Mouse (Mus musculus) stomach, embryonic 14.5 days (tissue): ENCODE measurements around the gene Wipf1. TPM values are rescaled to one million over a fixed set of nuclear protein-coding genes. Genes with fewer than 3 reads are reported as not detected.

Source experiments
- ATAC-seq: fragments of 200-750 bp; cut with Nextera tagmentation; 2 replicates; pipeline ENCODE4 v1.8.0; 2017; ENCODE audit warnings: low read depth, moderate TSS enrichment; ENCODE audit not compliant: insufficient number of reproducible peaks, insufficient read depth, low FRiP score
- H3K27ac ChIP-seq: fragments of 300-500 bp; sonication (generic); 2 replicates; pipeline ENCODE4 v1.5.1; 2014; ENCODE audit warnings: mild to moderate bottlenecking, low read length, moderate library complexity, mixed read lengths
- H3K27me3 ChIP-seq: fragments of 300-500 bp; sonication (generic); 2 replicates; pipeline ENCODE4 v1.6.1; 2014; ENCODE audit warnings: low read length, control low read depth, mixed read lengths; ENCODE audit not compliant: control insufficient read depth, insufficient read depth
- H3K36me3 ChIP-seq: fragments of 300-500 bp; sonication (generic); 2 replicates; pipeline ENCODE4 v1.6.1; 2014; ENCODE audit warnings: mild to moderate bottlenecking, control low read depth, low read length, moderate library complexity, mixed read lengths; ENCODE audit not compliant: control insufficient read depth, insufficient read depth
- H3K4me1 ChIP-seq: fragments of 300-500 bp; sonication (generic); 2 replicates; pipeline ENCODE4 v1.6.1; 2014; ENCODE audit warnings: low read length, control low read depth, mixed read lengths; ENCODE audit not compliant: control insufficient read depth, insufficient read depth
- H3K4me2 ChIP-seq: fragments of 300-500 bp; sonication (generic); replicated peaks from 2 replicates; pipeline ENCODE4 v1.6.1; 2014; ENCODE audit warnings: low read depth, low read length, control low read depth
- H3K4me3 ChIP-seq: fragments of 300-500 bp; sonication (generic); 2 replicates; pipeline ENCODE4 v1.5.1; 2014; ENCODE audit warnings: low read depth, low read length, control low read depth
- H3K9ac ChIP-seq: fragments of 300-500 bp; sonication (generic); replicated peaks from 2 replicates; pipeline ENCODE4 v1.6.1; 2014; ENCODE audit warnings: low read depth, mild to moderate bottlenecking, control low read depth, low read length, moderate library complexity, mixed read lengths
- H3K9me3 ChIP-seq: fragments of 300-500 bp; sonication (generic); 2 replicates; pipeline ENCODE4 v1.6.1; 2016; ENCODE audit warnings: low read depth, low read length, control low read depth; ENCODE audit not compliant: control insufficient read depth
- WGBS: fragments of 180-500 bp; shearing (Covaris S2); extraction: QIAGEN DNeasy Blood & Tissue Kit; methylation state at CpG from one replicate; pipeline ENCODE4 v1.1.7; 2014; 5-methylcytosine and 5-hydroxymethylcytosine counted together
- polyA plus RNA-seq: library from polyadenylated mRNA; unstranded; fragments of >200 nt; fragmentation: Nextera tagmentation; extraction: Ambion mirVana; gene quantifications from 2 replicates; pipeline ENCODE4 v1.2.1, GENCODE M21; 2014

Gene Wipf1
- 11.5 and 12.0 TPM in 2 replicates for polyA plus RNA-seq

DNA sequence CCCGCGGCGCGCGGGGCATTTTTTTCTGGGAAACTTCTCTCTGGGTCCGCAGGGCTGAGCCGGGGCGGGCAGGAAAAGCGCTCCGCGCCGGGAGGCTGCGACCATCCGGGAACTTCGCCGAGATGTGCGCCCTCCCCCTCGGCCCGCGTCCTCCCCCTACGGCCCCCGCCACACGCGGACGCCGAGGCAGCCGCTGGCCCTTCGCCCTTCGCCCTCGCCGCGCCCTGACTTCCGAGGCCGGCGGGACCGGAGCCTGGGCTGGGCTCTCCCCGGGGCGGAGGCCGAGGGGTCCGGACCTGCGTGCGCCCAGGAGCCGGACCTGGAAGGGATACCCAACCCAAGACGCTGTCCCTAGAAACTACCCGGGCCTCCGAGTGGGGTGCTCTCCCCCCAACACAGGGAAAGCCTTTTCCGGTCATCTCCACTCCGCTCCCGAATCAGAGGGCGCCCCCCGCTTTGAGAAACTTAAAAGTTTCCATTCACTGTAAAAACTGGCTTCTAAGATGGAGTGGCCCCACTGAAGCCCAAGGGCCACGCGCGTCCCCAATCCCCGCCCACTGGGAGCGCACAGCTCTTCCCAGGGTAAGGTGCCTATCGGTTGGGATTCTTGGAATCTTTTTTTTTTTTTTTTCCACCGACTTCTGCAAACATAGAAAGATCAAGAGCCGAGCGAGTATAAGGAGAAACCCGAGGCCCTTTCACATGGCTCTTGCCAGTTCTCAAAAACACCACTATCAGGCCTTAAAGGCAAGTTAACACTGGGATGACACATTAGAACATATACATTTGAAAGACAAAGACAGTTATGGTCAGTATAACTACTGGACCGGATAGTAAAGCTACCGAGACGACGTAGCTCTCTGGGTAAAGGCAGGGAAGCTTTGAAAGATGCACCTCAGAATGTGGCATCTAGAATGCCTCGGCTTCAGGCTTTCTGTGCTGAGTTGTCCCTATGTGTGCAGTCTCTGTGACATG is at the start of gene Wipf1:
TSS of gene Wipf1 (minus strand) at position 379 of the 975 bp plus-strand sequence.
- Histone ChIP-seq H3K9ac (peak within 1 kb of the TSS; percentile 78), H3K4me2 (peak within 1 kb of the TSS; percentile 83), H3K4me3 (peak within 1 kb of the TSS; percentile 89), H3K27ac (peak within 1 kb of the TSS; percentile 79), H3K36me3 (no peaks in the 10 kb centered on the region), H3K4me1 (no peaks in the 10 kb centered on the region; the same call in 1 of the 2 replicates), H3K9me3 (no peaks in the 10 kb centered on the region), H3K27me3 (no peaks in the 10 kb centered on the region)
- 2% methylated on average over 63 of the region's 66 CpGs for WGBS
- peak; percentile 81; the same call in 1 of the 2 replicates for ATAC-seq

GRCm38 (mm10) chr2:73579168-73579567 is 49.6 kb upstream of the Wipf1 start:
- H3K27ac ChIP-seq: no peak overlapping the region
- ATAC-seq: no peak
- no peak overlapping the region for H3K4me2 ChIP-seq
- no peaks in the 10 kb centered on the region for H3K4me1 ChIP-seq
- H3K4me3 ChIP-seq: no peak overlapping the region
- no peaks in the 10 kb centered on the region for H3K9me3 ChIP-seq
- WGBS: 53% methylated on average over 5 of the region's 5 CpGs
- no peaks in the 10 kb centered on the region for H3K27me3 ChIP-seq
- no peak overlapping the region for H3K9ac ChIP-seq
- H3K36me3 ChIP-seq: no peaks in the 10 kb centered on the region

DNA sequence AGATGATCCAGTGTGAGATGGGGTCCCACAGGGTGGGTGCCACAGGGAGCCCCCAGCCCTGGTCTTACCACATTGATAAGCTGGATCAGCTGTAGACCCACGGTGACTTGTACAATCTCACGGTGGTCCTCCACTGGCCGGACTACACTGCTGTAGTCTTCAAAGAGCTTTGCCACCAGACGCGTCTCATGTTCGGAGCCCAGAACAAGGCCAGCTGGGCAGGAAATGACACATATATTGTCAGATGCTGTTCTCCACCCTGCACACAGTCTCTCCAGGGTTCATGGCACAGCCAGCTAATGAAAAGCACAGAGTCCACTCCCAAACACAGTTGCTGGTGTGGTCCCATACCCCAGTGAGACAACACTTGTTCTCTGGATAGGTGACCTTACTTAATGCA is 44.9 kb upstream of the Wipf1 start:
- no peaks in the 10 kb centered on the region for H3K27me3 ChIP-seq
- no peak overlapping the region for H3K27ac ChIP-seq
- 79% methylated on average over 6 of the region's 6 CpGs for WGBS
- H3K9ac ChIP-seq: no peak overlapping the region
- H3K4me2 ChIP-seq: no peak overlapping the region
- no peaks in the 10 kb centered on the region for H3K4me1 ChIP-seq
- H3K36me3 ChIP-seq: no peaks in the 10 kb centered on the region
- no peak for ATAC-seq
- no peak overlapping the region for H3K4me3 ChIP-seq
- no peaks in the 10 kb centered on the region for H3K9me3 ChIP-seq

DNA sequence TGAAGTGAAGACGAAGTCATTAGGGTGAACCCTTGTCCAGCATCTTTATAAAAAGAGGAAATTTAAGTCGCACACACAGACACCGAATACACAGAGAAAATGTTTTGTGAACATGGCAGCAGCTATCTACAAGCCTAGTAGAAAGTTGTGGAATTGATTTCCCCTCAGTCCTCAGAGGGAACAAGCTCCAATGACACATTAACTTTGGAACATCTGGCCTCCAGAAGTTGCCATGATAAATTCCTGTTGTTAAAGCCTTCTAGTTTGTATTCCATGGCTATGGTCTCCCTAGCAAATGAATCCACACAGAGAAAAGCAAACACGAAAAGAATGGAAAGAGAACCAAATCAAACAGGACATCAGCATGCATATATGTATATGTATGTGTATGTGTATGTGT is 44.0 kb upstream of the Wipf1 start:
- Histone ChIP-seq H3K36me3 (no peaks in the 10 kb centered on the region), H3K9ac (no peak overlapping the region), H3K4me3 (no peak overlapping the region), H3K4me1 (no peaks in the 10 kb centered on the region), H3K27ac (no peak overlapping the region), H3K9me3 (no peaks in the 10 kb centered on the region), H3K4me2 (no peak overlapping the region), H3K27me3 (no peaks in the 10 kb centered on the region)
- 88% methylated on average over 4 of the region's 4 CpGs for WGBS
- ATAC-seq: no peak

- ATAC-seq: no peak
- Histone ChIP-seq H3K4me2 (peak overlapping the region; percentile 40), H3K36me3 (no peaks in the 10 kb centered on the region), H3K4me3 (peak overlapping the region; percentile 8; the same call in 1 of the 2 replicates), H3K9ac (no peak overlapping the region), H3K9me3 (no peaks in the 10 kb centered on the region), H3K27me3 (no peaks in the 10 kb centered on the region), H3K27ac (no peak overlapping the region), H3K4me1 (no peaks in the 10 kb centered on the region)
- 31% methylated on average over 23 of the region's 23 CpGs for WGBS
These were observed 43.2 kb upstream of the Wipf1 start for GRCm38 (mm10) chr2:73572539-73573372.

- H3K4me3 ChIP-seq: no peak overlapping the region
- no peaks in the 10 kb centered on the region for H3K4me1 ChIP-seq
- H3K27me3 ChIP-seq: no peaks in the 10 kb centered on the region
- no peaks in the 10 kb centered on the region for H3K36me3 ChIP-seq
- 81% methylated on average over 6 of the region's 6 CpGs for WGBS
- no peak for ATAC-seq
- no peaks in the 10 kb centered on the region for H3K9me3 ChIP-seq
- no peak overlapping the region for H3K4me2 ChIP-seq
- no peak overlapping the region for H3K9ac ChIP-seq
- no peak overlapping the region for H3K27ac ChIP-seq
These were observed 42.4 kb upstream of the Wipf1 start for GRCm38 (mm10) chr2:73571901-73572300.

DNA sequence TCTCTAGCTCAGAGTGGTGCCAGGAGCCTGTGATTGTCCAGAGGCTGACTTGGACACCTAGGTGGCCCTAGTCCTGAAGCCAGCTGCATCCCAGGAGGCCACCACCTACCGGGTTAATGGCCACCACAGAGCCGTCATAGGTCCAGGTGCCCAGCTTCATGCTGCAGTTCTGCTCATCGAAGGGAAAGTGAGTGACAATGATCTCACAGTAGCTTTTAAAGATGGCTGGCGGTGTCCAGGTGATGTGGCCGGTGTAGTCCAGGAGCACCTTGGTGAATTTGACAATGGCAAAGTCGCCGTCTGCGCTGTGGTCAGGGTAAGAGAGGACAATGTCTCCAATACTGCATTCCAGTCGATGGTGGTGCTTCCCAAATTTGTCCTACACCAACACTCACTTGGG is 41.8 kb upstream of the Wipf1 start:
- Histone ChIP-seq H3K9ac (no peak overlapping the region), H3K27me3 (no peaks in the 10 kb centered on the region), H3K4me3 (no peak overlapping the region), H3K36me3 (no peaks in the 10 kb centered on the region), H3K9me3 (no peaks in the 10 kb centered on the region), H3K27ac (no peak overlapping the region), H3K4me2 (no peak overlapping the region), H3K4me1 (no peaks in the 10 kb centered on the region)
- 92% methylated on average over 9 of the region's 9 CpGs for WGBS
- no peak for ATAC-seq

DNA sequence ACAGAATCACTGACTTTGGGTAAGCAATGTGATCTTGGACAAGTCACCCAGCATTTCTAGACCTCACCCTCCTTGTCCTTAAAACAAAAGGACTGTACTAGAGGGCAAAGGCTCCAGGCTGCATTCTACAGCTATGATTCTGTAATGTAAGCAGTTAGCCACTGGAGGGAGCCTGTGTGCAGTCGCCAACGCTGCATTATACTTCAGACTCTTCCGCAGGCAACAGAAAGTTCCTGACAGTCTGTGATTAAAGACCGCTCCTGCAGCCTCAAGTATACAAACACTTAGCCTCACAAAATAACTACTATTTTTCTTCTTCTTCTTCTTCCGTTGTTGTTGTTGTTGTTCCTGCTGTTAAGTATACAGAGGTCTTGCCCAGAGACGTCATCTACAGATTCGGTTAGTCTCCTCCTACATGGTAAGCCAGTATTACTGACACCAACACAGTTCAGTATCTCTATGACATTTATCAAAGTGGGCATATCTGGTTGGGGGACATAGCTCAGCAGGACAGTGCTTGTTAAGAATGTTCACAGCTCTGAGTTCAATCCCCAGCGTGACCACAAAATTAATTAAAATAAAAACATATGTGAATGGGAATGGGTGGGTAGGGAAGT is 37.6 kb upstream of the Wipf1 start:
- H3K27ac ChIP-seq: no peak overlapping the region

More for the DNA sequence above, 37.6 kb upstream of the Wipf1 start:
- Histone ChIP-seq H3K27me3 (no peaks in the 10 kb centered on the region), H3K4me1 (0 out of 2 replicates have a peak, but pooled peaks cover 4% of the 10 kb centered on the region), H3K9me3 (no peaks in the 10 kb centered on the region), H3K36me3 (no peaks in the 10 kb centered on the region), H3K9ac (no peak overlapping the region), H3K4me2 (peak overlapping the region; percentile 21), H3K4me3 (0 out of 2 replicates have a peak overlapping the region, but pooled peaks have one; percentile 1)
- ATAC-seq: peak; percentile 18; the same call in 1 of the 2 replicates
- WGBS: 18% methylated on average over 8 of the region's 8 CpGs
